In genomic region chr12:113138901-113139864, GRCm38 (mm10) we compare ENCODE assay signal across 7 mouse cellular contexts. TPM values are rescaled to one million over a fixed set of nuclear protein-coding genes. Genes with fewer than 3 reads are reported as not detected.
DNase-seq lines count a peak whose midpoint lies in the region; ATAC-seq and TF ChIP-seq lines count a peak whose summit lies in the region.

No protein-coding gene starts in this region.

- peak overlapping the region; percentile 58 for H3K4me3 ChIP-seq in bone marrow macrophage, adult 2 months (ENCODE audit: insufficient read depth, low read length)
- H3K4me3 ChIP-seq in embryonic facial prominence, embryonic 12.5 days, result peak overlapping the region; percentile 44; the same call in 1 of the 2 replicates
- peak overlapping the region; percentile 73 for H3K4me3 ChIP-seq in liver, embryonic 16.5 days (ENCODE audit: low read depth, low read length)
- H3K4me3 ChIP-seq in stomach, embryonic 14.5 days (ENCODE audit: low read depth, low read length), result peak overlapping the region; percentile 42

- H3K4me1 ChIP-seq in bone marrow macrophage, adult 2 months (ENCODE audit: control insufficient read depth, insufficient read depth, low read length), result 0 out of 2 replicates have a peak, but pooled peaks cover 2% of the 10 kb centered on the region
- H3K4me1 ChIP-seq in embryonic facial prominence, embryonic 12.5 days, result peaks cover 25% of the 10 kb centered on the region
- H3K4me1 ChIP-seq in liver, embryonic 16.5 days (ENCODE audit: control insufficient read depth, low read depth, low read length), result peaks cover 29% of the 10 kb centered on the region
- H3K4me1 ChIP-seq in stomach, embryonic 14.5 days (ENCODE audit: control insufficient read depth, insufficient read depth, low read length), result peaks cover 28% of the 10 kb centered on the region

- H3K4me2 ChIP-seq in embryonic facial prominence, embryonic 12.5 days (replicated peaks), result peak overlapping the region; percentile 61
- H3K4me2 ChIP-seq in liver, embryonic 16.5 days (ENCODE audit: low read depth, low read length), result peak overlapping the region; percentile 96
- peak overlapping the region; percentile 61 for H3K4me2 ChIP-seq in stomach, embryonic 14.5 days (replicated peaks; ENCODE audit: low read depth, low read length)

- intact Hi-C loops in left cerebral cortex, postnatal 25 days (cut with DNase I), result no loop called here

- DNase-seq in induced T-regulatory cell, adult 2 months (ENCODE audit: low read depth), result peak; percentile 23
- DNase-seq in left cerebral cortex, postnatal 25 days (ENCODE audit: low spot score in 2 of 2), result no peak
- DNase-seq in natural killer cell, adult 2 months (ENCODE audit: low spot score in 2 of 2), result no peak

- H3K9me3 ChIP-seq in embryonic facial prominence, embryonic 12.5 days, result no peaks in the 10 kb centered on the region
- H3K9me3 ChIP-seq in liver, embryonic 16.5 days (replicated peaks; ENCODE audit: control insufficient read depth, low read length), result no peaks in the 10 kb centered on the region
- H3K9me3 ChIP-seq in stomach, embryonic 14.5 days (ENCODE audit: control insufficient read depth, low read depth, low read length), result no peaks in the 10 kb centered on the region

- H3K27me3 ChIP-seq in embryonic facial prominence, embryonic 12.5 days, result peaks cover 35% of the 10 kb centered on the region
- H3K27me3 ChIP-seq in liver, embryonic 16.5 days (ENCODE audit: control insufficient read depth, insufficient read depth, low read depth, low read length), result peaks cover 39% of the 10 kb centered on the region
- H3K27me3 ChIP-seq in stomach, embryonic 14.5 days (ENCODE audit: control insufficient read depth, insufficient read depth, low read length), result peaks cover 3% of the 10 kb centered on the region; the same call in 1 of the 2 replicates

- TF ChIP-seq CTCF in bone marrow macrophage, adult 2 months (IDR thresholded peaks at IDR 0.05; ENCODE audit: low read depth, low read length), result no peak

- no peak for TF ChIP-seq POLR2A in bone marrow macrophage, adult 2 months (IDR thresholded peaks at IDR 0.05; ENCODE audit: borderline replicate concordance, low read depth, low read length)

- ATAC-seq in embryonic facial prominence, embryonic 12.5 days (ENCODE audit: insufficient number of reproducible peaks, insufficient read depth, low FRiP score, low TSS enrichment), result no peak
- ATAC-seq in liver, embryonic 16.5 days (ENCODE audit: low read depth), result no peak
- ATAC-seq in stomach, embryonic 14.5 days (ENCODE audit: insufficient number of reproducible peaks, insufficient read depth, low FRiP score, low read depth), result no peak

- H3K9ac ChIP-seq in embryonic facial prominence, embryonic 12.5 days, result no peak overlapping the region
- peak overlapping the region; percentile 68; the same call in 1 of the 2 replicates for H3K9ac ChIP-seq in liver, embryonic 16.5 days (ENCODE audit: low read depth, low read length)
- no peak overlapping the region; the same call in 1 of the 2 replicates for H3K9ac ChIP-seq in stomach, embryonic 14.5 days (replicated peaks; ENCODE audit: low read depth, low read length)

- H3K27ac ChIP-seq in bone marrow macrophage, adult 2 months (ENCODE audit: insufficient read depth, low read depth, low read length), result no peak overlapping the region
- H3K27ac ChIP-seq in embryonic facial prominence, embryonic 12.5 days, result 0 out of 2 replicates have a peak overlapping the region, but pooled peaks have one; percentile 25
- H3K27ac ChIP-seq in liver, embryonic 16.5 days (ENCODE audit: low read length), result no peak overlapping the region
- no peak overlapping the region; the same call in 1 of the 2 replicates for H3K27ac ChIP-seq in stomach, embryonic 14.5 days (ENCODE audit: low read length)

- WGBS in embryonic facial prominence, embryonic 12.5 days, result 43% methylated on average over 11 of the region's 11 CpGs
- 59% methylated on average over 11 of the region's 11 CpGs for WGBS in liver, embryonic 16.5 days (ENCODE audit: insufficient replicate concordance)
- 47% methylated on average over 11 of the region's 11 CpGs for WGBS in stomach, embryonic 14.5 days

- peaks cover 45% of the 10 kb centered on the region for H3K36me3 ChIP-seq in embryonic facial prominence, embryonic 12.5 days
- peaks cover 5% of the 10 kb centered on the region for H3K36me3 ChIP-seq in liver, embryonic 16.5 days (ENCODE audit: control insufficient read depth, insufficient read depth)
- H3K36me3 ChIP-seq in stomach, embryonic 14.5 days (ENCODE audit: control insufficient read depth, insufficient read depth, low read length), result peaks cover 38% of the 10 kb centered on the region

RNA-seq across cellular contexts. Expression of gene Crip2, which starts 0.9 kb away (rescaled TPM):
- 1.1 and 2.3 TPM in 2 replicates for polyA plus RNA-seq in bone marrow macrophage, adult 2 months (2012; ENCODE audit: insufficient read depth, insufficient read length, missing spikeins)
- polyA plus RNA-seq in embryonic facial prominence, embryonic 12.5 days (2016; fragmentation: Nextera tagmentation; extraction: Ambion mirVana), result 78.8 and 88.4 TPM in 2 replicates
- 41.6 and 43.8 TPM in 2 replicates for polyA plus RNA-seq in liver, embryonic 16.5 days (2015; fragmentation: Nextera tagmentation; extraction: Ambion mirVana)
- 118 and 124 TPM in 2 replicates for polyA plus RNA-seq in stomach, embryonic 14.5 days (2014; fragmentation: Nextera tagmentation; extraction: Ambion mirVana)
- 100 to 1,000 TPM; 160 to 161 TPM for total RNA-seq in left cerebral cortex, postnatal 25 days (2021)

RNA-seq across cellular contexts. Expression of gene Crip1, which starts 6.9 kb away (rescaled TPM):
- polyA plus RNA-seq in bone marrow macrophage, adult 2 months (2012; ENCODE audit: insufficient read depth, insufficient read length, missing spikeins), result 582 and 589 TPM in 2 replicates
- polyA plus RNA-seq in embryonic facial prominence, embryonic 12.5 days (2016; fragmentation: Nextera tagmentation; extraction: Ambion mirVana), result 102 and 107 TPM in 2 replicates
- 97.4 and 102 TPM in 2 replicates for polyA plus RNA-seq in liver, embryonic 16.5 days (2015; fragmentation: Nextera tagmentation; extraction: Ambion mirVana)
- polyA plus RNA-seq in stomach, embryonic 14.5 days (2014; fragmentation: Nextera tagmentation; extraction: Ambion mirVana), result 233 and 261 TPM in 2 replicates
- 10 to 100 TPM; 12.4 to 15.2 TPM for total RNA-seq in left cerebral cortex, postnatal 25 days (2021)

RNA-seq across cellular contexts. Expression of gene Tedc1, which starts 17.0 kb away (rescaled TPM):
- polyA plus RNA-seq in bone marrow macrophage, adult 2 months (2012; ENCODE audit: insufficient read depth, insufficient read length, missing spikeins), result 7.1 and 8.7 TPM in 2 replicates
- 47.2 and 49.7 TPM in 2 replicates for polyA plus RNA-seq in embryonic facial prominence, embryonic 12.5 days (2016; fragmentation: Nextera tagmentation; extraction: Ambion mirVana)
- 9.1 and 9.2 TPM in 2 replicates for polyA plus RNA-seq in liver, embryonic 16.5 days (2015; fragmentation: Nextera tagmentation; extraction: Ambion mirVana)
- polyA plus RNA-seq in stomach, embryonic 14.5 days (2014; fragmentation: Nextera tagmentation; extraction: Ambion mirVana), result 29.2 and 34.7 TPM in 2 replicates
- total RNA-seq in left cerebral cortex, postnatal 25 days (2021), result 1 to 10 TPM; 1.4 to 1.8 TPM

RNA-seq across cellular contexts. Expression of gene Mta1, which starts 41.1 kb away (rescaled TPM):
- 38.9 and 43.0 TPM in 2 replicates for polyA plus RNA-seq in bone marrow macrophage, adult 2 months (2012; ENCODE audit: insufficient read depth, insufficient read length, missing spikeins)
- 18.5 and 20.4 TPM in 2 replicates for polyA plus RNA-seq in embryonic facial prominence, embryonic 12.5 days (2016; fragmentation: Nextera tagmentation; extraction: Ambion mirVana)
- 3.4 and 3.5 TPM in 2 replicates for polyA plus RNA-seq in liver, embryonic 16.5 days (2015; fragmentation: Nextera tagmentation; extraction: Ambion mirVana)
- polyA plus RNA-seq in stomach, embryonic 14.5 days (2014; fragmentation: Nextera tagmentation; extraction: Ambion mirVana), result 18.7 and 21.8 TPM in 2 replicates
- 10 to 100 TPM; 76.7 to 82.7 TPM for total RNA-seq in left cerebral cortex, postnatal 25 days (2021)

RNA-seq across cellular contexts. Expression of gene Tmem121, which starts 46.5 kb away (rescaled TPM):
- polyA plus RNA-seq in bone marrow macrophage, adult 2 months (2012; ENCODE audit: insufficient read depth, insufficient read length, missing spikeins), result not detected in 2 replicates
- 17.4 and 20.4 TPM in 2 replicates for polyA plus RNA-seq in embryonic facial prominence, embryonic 12.5 days (2016; fragmentation: Nextera tagmentation; extraction: Ambion mirVana)
- 0.36 and 0.39 TPM in 2 replicates for polyA plus RNA-seq in liver, embryonic 16.5 days (2015; fragmentation: Nextera tagmentation; extraction: Ambion mirVana)
- polyA plus RNA-seq in stomach, embryonic 14.5 days (2014; fragmentation: Nextera tagmentation; extraction: Ambion mirVana), result 6.3 and 7.2 TPM in 2 replicates
- 10 to 100 TPM; 26.3 to 29.6 TPM for total RNA-seq in left cerebral cortex, postnatal 25 days (2021)

Comparison
In these comparisons a context has a peak if more than half of its experiments do, and no peak if none do; other contexts are left out.
1. RNA of gene Crip2, which starts 0.9 kb away (polyA plus RNA-seq): 118 to 124 TPM in stomach, embryonic 14.5 days, 78.8 to 88.4 TPM in embryonic facial prominence, embryonic 12.5 days and 41.6 to 43.8 TPM in liver, embryonic 16.5 days; 1.1 to 2.3 TPM in bone marrow macrophage, adult 2 months; every median in the first group is over 10 times any median in the second.
2. Peak in every context shown above with its lines, with median percentiles within 50 percentile points of each other: H3K4me3 ChIP-seq and H3K4me2 ChIP-seq.